8 mouse cellular contexts compared by ENCODE assay signal in the genomic region with DNA sequence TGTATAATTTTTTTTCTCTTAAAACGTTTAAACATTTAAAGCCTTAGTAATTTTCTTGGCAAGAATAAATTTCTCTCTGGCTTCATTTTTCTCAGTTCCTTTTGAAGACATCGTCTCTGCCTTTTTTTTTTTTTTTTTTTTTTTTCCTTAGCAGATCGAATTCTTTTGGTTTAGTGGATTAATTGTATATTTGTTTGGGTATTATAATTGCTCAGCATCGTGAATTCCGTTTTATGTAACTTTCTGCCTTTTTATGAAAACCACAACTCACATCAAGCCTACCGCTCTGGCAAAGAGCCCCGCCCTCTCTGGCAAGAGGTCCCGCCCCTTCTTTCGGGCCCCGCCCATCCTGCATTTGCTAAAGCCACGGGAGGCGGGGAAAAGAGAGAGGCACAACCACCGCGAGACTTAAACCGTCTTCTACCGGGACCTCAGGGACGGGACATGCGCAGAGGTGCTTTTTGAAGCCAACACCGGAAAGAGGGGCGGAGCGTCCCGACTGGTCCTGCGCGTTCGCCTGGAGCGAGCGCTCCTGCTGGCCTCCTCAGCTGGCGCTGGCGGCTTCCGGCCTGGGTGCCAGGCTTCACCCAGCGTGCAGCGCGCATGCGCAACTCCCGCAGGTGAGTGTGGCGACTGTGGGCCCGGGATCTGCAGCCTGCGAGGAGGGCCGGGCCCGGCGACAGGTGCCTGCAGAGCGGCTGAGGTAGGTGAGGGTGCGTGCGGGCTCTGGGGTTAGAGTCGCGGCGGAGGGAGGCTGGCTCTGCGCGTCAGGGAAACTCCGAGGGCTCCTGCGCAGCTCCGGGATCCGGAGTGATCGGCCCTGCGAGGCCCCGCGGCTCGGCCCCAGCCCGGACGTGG. TPM values are rescaled to one million over a fixed set of nuclear protein-coding genes. Genes with fewer than 3 reads are reported as not detected.
DNase-seq lines count a peak whose midpoint lies in the region; ATAC-seq lines count a peak whose summit lies in the region.

A gene (plus strand): TSS at position 544 of the 858 bp plus-strand sequence.

- peak; percentile 99 to 100 for ATAC-seq in hematopoietic stem cell, adult 5-6 weeks (replicated peaks in 1 of 2; ENCODE audit: insufficient read depth in 1 of 2, low FRiP score in 2 of 2, low TSS enrichment in 1 of 2, low read depth in 1 of 2, poor library complexity in 2 of 2, severe bottlenecking in 2 of 2)
- peak; percentile 100 for ATAC-seq in lung, embryonic 16.5 days (ENCODE audit: low read depth)

- peak; percentile 94 for DNase-seq in MEL-GATA-1-ER (ENCODE audit: extremely low read depth, low read depth)
- DNase-seq in cerebellum, adult 8-10 months: peak; percentile 96
- peak; percentile 99 for DNase-seq in forelimb bud, embryonic 11.5 days (ENCODE audit: low read depth, low spot score)
- DNase-seq in layer of hippocampus, adult 9-10 months (ENCODE audit: low spot score): peak; percentile 90
- peak; percentile 89 for DNase-seq in ovary, postnatal 10 days (ENCODE audit: low spot score)
- DNase-seq in thymus, postnatal 10 days (ENCODE audit: low spot score in 2 of 2): peak; percentile 97 to 99

- H3K9ac ChIP-seq in lung, embryonic 16.5 days (ENCODE audit: low read length): peak within 1 kb of the TSS; percentile 87

- no peaks in the 10 kb centered on the region for H3K27me3 ChIP-seq in lung, embryonic 16.5 days (ENCODE audit: control insufficient read depth, insufficient read depth, low read depth, low read length)

- H3K27ac ChIP-seq in lung, embryonic 16.5 days (ENCODE audit: low read length): peak within 1 kb of the TSS; percentile 56

- peak within 1 kb of the TSS; percentile 86 for H3K4me3 ChIP-seq in lung, embryonic 16.5 days (ENCODE audit: low read length)

- H3K9me3 ChIP-seq in lung, embryonic 16.5 days (ENCODE audit: control insufficient read depth, low read length): no peaks in the 10 kb centered on the region

- H3K4me2 ChIP-seq in lung, embryonic 16.5 days (ENCODE audit: low read depth, low read length): peak within 1 kb of the TSS; percentile 78

- peaks cover 6% of the 10 kb centered on the region for H3K36me3 ChIP-seq in lung, embryonic 16.5 days (ENCODE audit: control insufficient read depth, insufficient read depth, low read length)

- 2% methylated on average over 59 of the region's 60 CpGs for WGBS in lung, embryonic 16.5 days

- peaks cover 8% of the 10 kb centered on the region for H3K4me1 ChIP-seq in lung, embryonic 16.5 days (replicated peaks; ENCODE audit: control insufficient read depth, insufficient read depth, low read length)

RNA-seq across cellular contexts. Expression of the gene that starts here (rescaled TPM):
- total RNA-seq in hematopoietic stem cell, adult 5-6 weeks (2017): 26.1 and 34.6 TPM in 2 replicates
- 15.1 and 15.3 TPM in 2 replicates for polyA plus RNA-seq in lung, embryonic 16.5 days (2015; fragmentation: Nextera tagmentation; extraction: Ambion mirVana)

Comparison
In these comparisons a context has a peak if more than half of its experiments do, and no peak if none do; other contexts are left out.
1. Peak in every context shown above with its lines: DNase-seq, ATAC-seq, H3K4me3 ChIP-seq and H3K27ac ChIP-seq.